Mouse (Mus musculus) liver, embryonic 14.5 days (tissue): ENCODE measurements around the gene Cysrt1. TPM values are rescaled to one million over a fixed set of nuclear protein-coding genes. Genes with fewer than 3 reads are reported as not detected.

Experiments used
- ATAC-seq: fragments of 200-750 bp; cut with Nextera tagmentation; 2 replicates; pipeline ENCODE4 v1.8.0; 2017; ENCODE audit warnings: moderate number of reproducible peaks, mild to moderate bottlenecking, moderate library complexity; ENCODE audit not compliant: insufficient read depth
- DNase-seq, 3 experiments: peaks; one replicate each; pipeline ENCODE4 v3.0.0-alpha.2; 2012 to 2013; ENCODE audit warnings: low read depth in 3 of 3, low spot score in 3 of 3
- H3K27ac ChIP-seq: fragments of 300-500 bp; sonication (generic); 2 replicates; pipeline ENCODE4 v1.5.1; 2014; ENCODE audit warnings: moderate library complexity, mild to moderate bottlenecking, control low read depth, inconsistent platforms
- H3K27me3 ChIP-seq: fragments of 300-500 bp; sonication (generic); 2 replicates; pipeline ENCODE4 v1.6.1; 2014; ENCODE audit warnings: mild to moderate bottlenecking, low read length, moderate library complexity; ENCODE audit not compliant: control insufficient read depth, insufficient read depth
- H3K36me3 ChIP-seq: fragments of 300-500 bp; sonication (generic); replicated peaks from 2 replicates; pipeline ENCODE4 v1.6.1; 2014; ENCODE audit warnings: low read depth; ENCODE audit not compliant: control insufficient read depth, insufficient read depth
- H3K4me1 ChIP-seq, 2 experiments: fragments of 200-500 bp in 1 of 2; fragments of 300-500 bp in 1 of 2; sonication (generic) in 1 of 2; replicated peaks; 2 replicates each; pipeline ENCODE4 v1.6.1; 2012 to 2014; ENCODE audit warnings: antibody characterized with exemption in 1 of 2, inconsistent platforms in 1 of 2, low read length in 1 of 2; ENCODE audit not compliant: control insufficient read depth in 2 of 2, insufficient read depth in 2 of 2
- H3K4me2 ChIP-seq: fragments of 300-500 bp; sonication (generic); 2 replicates; pipeline ENCODE4 v1.6.1; 2014; ENCODE audit warnings: low read depth, mild to moderate bottlenecking, control low read depth, moderate library complexity
- H3K4me3 ChIP-seq, 2 experiments: fragments of 200-500 bp in 1 of 2; fragments of 300-500 bp in 1 of 2; sonication (generic) in 1 of 2; 2 replicates each; pipeline ENCODE4 v1.5.1; 2012 to 2014; ENCODE audit warnings: low read depth in 2 of 2, low read length in 2 of 2, mild to moderate bottlenecking in 2 of 2, control low read depth in 1 of 2, inconsistent platforms in 1 of 2, moderate library complexity in 1 of 2; ENCODE audit not compliant: insufficient read depth in 1 of 2
- H3K9ac ChIP-seq: fragments of 300-500 bp; sonication (generic); replicated peaks from 2 replicates; pipeline ENCODE4 v1.6.1; 2014; ENCODE audit warnings: mild to moderate bottlenecking, control low read depth, moderate library complexity
- H3K9me3 ChIP-seq: fragments of 300-500 bp; sonication (generic); 2 replicates; pipeline ENCODE4 v1.6.1; 2016; ENCODE audit warnings: low read length, mixed read lengths; ENCODE audit not compliant: control insufficient read depth
- CTCF ChIP-seq: IDR thresholded peaks from 2 replicates; pipeline ENCODE4 v1.5.1; 2016; ENCODE audit warnings: antibody characterized with exemption, low read depth, control low read depth
- EP300 ChIP-seq: IDR thresholded peaks from 2 replicates; pipeline ENCODE4 v1.6.1; 2016; ENCODE audit warnings: antibody characterized with exemption, low read depth
- WGBS: fragments of 180-500 bp; shearing (Covaris S2); extraction: QIAGEN DNeasy Blood & Tissue Kit; methylation state at CpG from one replicate; pipeline ENCODE4 v1.1.7; 2014; ENCODE audit not compliant: insufficient replicate concordance; 5-methylcytosine and 5-hydroxymethylcytosine counted together
- polyA plus RNA-seq, 2 experiments: library from polyadenylated mRNA; depleted of rRNA in 1 of 2; stranded (reverse) in 1 of 2; unstranded in 1 of 2; fragments of >200 nt; fragmentation: Nextera tagmentation in 1 of 2; extraction: Ambion mirVana in 1 of 2; gene quantifications; 2 replicates each; pipeline versions ENCODE4 v1.2.1 to v1.2.3; 2012 to 2014

Cysrt1 gene
- polyA plus RNA-seq, 2 experiments: not detected

DNA sequence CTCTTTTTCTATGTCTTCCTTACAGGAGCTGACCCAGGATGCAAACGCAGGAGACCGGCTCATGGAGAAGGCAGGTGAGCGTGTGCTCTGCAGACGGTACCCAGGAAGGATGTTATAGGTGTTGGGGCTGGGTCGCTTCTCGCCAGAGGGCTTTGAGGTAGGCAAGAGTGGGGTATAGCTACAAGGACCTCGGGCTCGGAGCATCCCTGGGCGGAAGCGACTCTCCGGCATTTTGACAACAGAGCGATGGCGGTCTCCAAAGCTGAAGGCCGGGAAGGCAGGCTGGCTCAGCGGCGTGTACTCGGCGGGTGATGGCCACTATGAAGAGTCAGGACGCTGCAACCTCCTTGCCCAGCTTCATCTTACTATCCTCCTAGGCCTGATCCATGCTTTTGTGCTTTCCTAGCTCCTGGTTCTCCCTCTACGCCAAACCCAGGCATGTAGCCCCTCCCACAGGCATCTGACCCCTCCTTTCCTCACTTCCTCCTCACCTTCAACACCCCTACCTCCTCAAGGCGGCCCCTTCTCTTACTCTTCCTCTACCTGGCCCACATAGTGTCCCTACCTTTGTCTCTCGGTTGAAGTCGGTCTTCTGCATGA is 28.9 kb downstream of the Cysrt1 start:
- TF ChIP-seq CTCF: no peak
- TF ChIP-seq EP300: no peak
- DNase-seq (no peak), ATAC-seq (no peak)
- H3K4me3 ChIP-seq: no peak overlapping the region
- no peak overlapping the region for H3K9ac ChIP-seq
- peaks cover 6% of the 10 kb centered on the region for H3K36me3 ChIP-seq
- H3K4me1 ChIP-seq: peaks cover 10 to 15% of the 10 kb centered on the region in 2 experiments
- H3K4me2 ChIP-seq: no peak overlapping the region
- H3K27ac ChIP-seq: no peak overlapping the region
- H3K27me3 ChIP-seq: no peaks in the 10 kb centered on the region; the same call in 1 of the 2 replicates
- 64% methylated on average over 23 of the region's 23 CpGs for WGBS
- H3K9me3 ChIP-seq: no peaks in the 10 kb centered on the region

DNA sequence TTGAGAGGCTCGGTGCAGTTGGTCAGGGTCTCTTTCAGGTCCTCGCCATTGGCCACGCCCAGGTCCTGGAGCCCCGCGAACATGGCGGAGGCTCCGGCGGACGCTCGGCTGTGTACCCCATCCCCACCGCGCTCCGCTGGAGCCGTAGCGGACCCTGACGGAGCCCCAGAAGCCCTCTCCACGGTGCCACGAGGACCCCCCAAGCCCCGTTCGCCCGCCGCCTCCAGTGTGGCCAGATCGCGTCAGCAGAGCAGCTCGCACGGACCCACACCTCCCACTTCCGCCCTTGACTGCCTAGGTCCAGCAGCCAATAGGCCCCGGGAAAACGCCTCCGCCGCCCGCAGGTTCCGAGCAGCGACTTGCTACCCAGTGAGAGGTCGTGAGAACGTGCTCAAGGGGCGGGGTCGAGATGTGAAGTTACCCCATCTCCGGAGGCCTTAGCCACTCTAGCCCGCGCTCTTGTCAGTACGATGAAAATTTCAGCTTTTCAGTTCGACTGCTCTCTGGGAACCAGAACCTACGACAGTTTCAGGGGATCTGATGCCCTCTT is 31.1 kb downstream of the Cysrt1 start, which contains the start of gene Nelfb:
Gene Nelfb, minus strand, starts transcription at position 369 of the 550 bp plus-strand sequence.
- Histone ChIP-seq H3K27ac (peak within 1 kb of the TSS; percentile 76), H3K9ac (peak within 1 kb of the TSS; percentile 98), H3K4me2 (peak within 1 kb of the TSS; percentile 92), H3K4me3 (peak within 1 kb of the TSS; percentile 87 to 98), H3K9me3 (no peaks in the 10 kb centered on the region), H3K4me1 (peaks cover 10 to 15% of the 10 kb centered on the region in 2 experiments), H3K27me3 (no peaks in the 10 kb centered on the region; the same call in 1 of the 2 replicates), H3K36me3 (peaks cover 12% of the 10 kb centered on the region)
- TF ChIP-seq CTCF: no peak; the same call in 1 of the 2 replicates
- peak; percentile 11; the same call in 1 of the 2 replicates for TF ChIP-seq EP300
- under 1% methylated on average over 44 of the region's 44 CpGs for WGBS
- ATAC-seq: peak; percentile 94
- DNase-seq: peak; percentile 78 to 81 (median 80)

DNA sequence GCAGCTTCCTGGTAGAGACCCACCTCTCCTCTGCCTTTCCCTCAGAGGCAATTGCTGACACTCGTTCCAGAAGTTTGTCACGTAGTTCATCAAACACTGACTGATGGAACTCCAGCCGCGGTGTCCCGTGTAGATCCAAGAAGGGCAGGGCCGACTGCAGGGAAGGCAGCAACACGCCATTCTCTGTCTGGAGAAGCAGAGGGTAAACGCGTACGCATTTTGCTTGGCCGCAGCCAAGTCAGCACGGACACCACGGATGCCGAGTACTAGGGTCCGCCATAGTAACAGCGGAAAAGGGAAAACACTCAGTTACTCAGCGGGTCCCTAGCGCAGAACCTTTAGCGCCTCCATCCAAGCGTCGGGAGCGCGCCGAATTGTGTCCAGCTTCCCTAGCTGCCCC is 31.6 kb downstream of the Cysrt1 start:
- peak overlapping the region; percentile 98 for H3K9ac ChIP-seq
- WGBS: under 1% methylated on average over 24 of the region's 24 CpGs
- peaks cover 18% of the 10 kb centered on the region for H3K36me3 ChIP-seq
- no peaks in the 10 kb centered on the region for H3K9me3 ChIP-seq
- no peak for DNase-seq
- peak overlapping the region; percentile 87 to 98 for H3K4me3 ChIP-seq
- H3K4me2 ChIP-seq: peak overlapping the region; percentile 92
- peaks cover 10 to 15% of the 10 kb centered on the region in 2 experiments for H3K4me1 ChIP-seq
- H3K27me3 ChIP-seq: no peaks in the 10 kb centered on the region; the same call in 1 of the 2 replicates
- peak; percentile 27; the same call in 1 of the 2 replicates for ATAC-seq
- TF ChIP-seq CTCF (no peak), EP300 (no peak)
- peak overlapping the region; percentile 76 for H3K27ac ChIP-seq

DNA sequence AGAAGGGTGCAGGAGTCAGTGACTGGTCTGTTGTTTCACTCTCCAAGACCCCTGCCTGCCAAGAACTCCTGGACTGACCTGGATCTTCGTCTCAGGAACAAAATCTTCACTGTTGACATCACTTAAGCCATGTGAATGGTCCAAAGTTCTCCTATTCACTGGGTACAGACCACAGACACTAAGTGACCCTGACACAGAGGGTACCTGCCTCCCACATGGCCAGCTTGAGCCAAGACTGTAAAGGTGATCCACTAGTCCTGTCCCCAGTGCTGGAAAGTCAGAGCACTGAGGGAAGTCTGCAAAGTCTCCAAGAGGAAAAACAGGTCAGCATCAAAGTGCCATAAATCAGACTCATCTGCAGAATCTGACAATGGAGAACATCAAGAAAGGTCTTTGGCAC is 34.7 kb downstream of the Cysrt1 start:
- peaks cover 10 to 15% of the 10 kb centered on the region in 2 experiments for H3K4me1 ChIP-seq
- 86% methylated on average over 1 of the region's 1 CpGs for WGBS
- H3K27ac ChIP-seq: no peak overlapping the region
- H3K9me3 ChIP-seq: no peaks in the 10 kb centered on the region
- H3K36me3 ChIP-seq: peaks cover 40% of the 10 kb centered on the region
- DNase-seq (no peak), ATAC-seq (no peak)
- no peak overlapping the region for H3K9ac ChIP-seq
- H3K4me2 ChIP-seq: no peak overlapping the region
- H3K4me3 ChIP-seq: no peak overlapping the region
- TF ChIP-seq CTCF (no peak), EP300 (no peak)
- H3K27me3 ChIP-seq: no peaks in the 10 kb centered on the region

DNA sequence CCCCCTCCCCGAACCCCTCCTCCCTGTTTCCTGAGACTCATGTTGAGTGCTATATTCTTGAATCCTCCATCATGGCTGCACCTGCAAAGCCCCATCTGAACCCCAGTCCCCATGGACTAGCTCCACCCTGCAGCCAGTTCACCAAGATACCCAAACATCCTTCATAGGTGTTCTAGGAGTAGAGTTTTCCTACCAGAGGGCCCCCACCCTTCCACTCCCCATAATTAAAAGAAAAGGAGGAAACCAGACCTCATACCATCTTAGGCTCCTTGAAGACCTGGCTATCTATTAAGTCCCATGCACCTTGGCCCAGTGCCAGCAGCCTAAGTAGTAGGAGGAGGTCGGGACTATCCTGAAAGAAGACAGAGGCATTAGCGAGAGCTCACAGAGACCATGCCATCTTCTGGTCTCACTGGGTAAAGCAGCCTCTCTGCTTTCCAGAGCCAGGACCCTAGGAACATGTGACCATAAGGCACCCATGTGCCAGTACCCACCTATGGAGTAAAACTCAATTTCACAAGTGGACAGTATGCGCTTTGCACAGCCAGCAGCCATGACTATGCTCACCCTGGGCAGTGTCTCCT is 38.5 kb downstream of the Cysrt1 start:
- TF ChIP-seq EP300 (no peak), CTCF (peak; percentile 42)
- WGBS: 56% methylated on average over 4 of the region's 4 CpGs
- DNase-seq (no peak), ATAC-seq (no peak)
- Histone ChIP-seq H3K9me3 (no peaks in the 10 kb centered on the region), H3K4me3 (no peak overlapping the region), H3K4me2 (no peak overlapping the region), H3K9ac (no peak overlapping the region), H3K27ac (no peak overlapping the region), H3K36me3 (peaks cover 66% of the 10 kb centered on the region), H3K27me3 (no peaks in the 10 kb centered on the region), H3K4me1 (no peaks in the 10 kb centered on the region)
